Mouse (Mus musculus): ENCODE results near the gene E030018B13Rik. TPM values are rescaled to one million over a fixed set of nuclear protein-coding genes. Genes with fewer than 3 reads are reported as not detected.

Gene E030018B13Rik
- total RNA-seq, 4 experiments from 2014 or later, result 0.45 TPM; not detected in 3

DNA sequence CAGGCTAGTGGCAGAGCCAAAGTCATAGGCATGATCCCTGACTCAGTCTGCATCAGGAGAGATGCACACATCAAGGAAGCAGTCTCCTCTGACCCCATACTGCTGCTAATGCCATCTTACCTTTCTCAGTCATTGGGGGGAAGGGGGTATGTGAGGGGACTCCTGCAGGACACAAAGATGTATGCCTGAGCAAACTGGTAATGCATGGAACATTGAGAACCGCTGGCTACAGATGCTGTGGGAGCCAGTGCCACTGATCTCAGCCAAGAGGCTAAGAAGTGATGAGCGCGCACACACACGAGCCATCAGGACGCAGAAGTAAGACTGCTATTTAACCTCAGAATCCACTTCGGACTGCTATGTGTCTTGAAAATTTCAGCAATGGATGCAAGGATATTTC, 18.5 kb upstream of the E030018B13Rik start:
- DNase-seq, result no peak

DNA sequence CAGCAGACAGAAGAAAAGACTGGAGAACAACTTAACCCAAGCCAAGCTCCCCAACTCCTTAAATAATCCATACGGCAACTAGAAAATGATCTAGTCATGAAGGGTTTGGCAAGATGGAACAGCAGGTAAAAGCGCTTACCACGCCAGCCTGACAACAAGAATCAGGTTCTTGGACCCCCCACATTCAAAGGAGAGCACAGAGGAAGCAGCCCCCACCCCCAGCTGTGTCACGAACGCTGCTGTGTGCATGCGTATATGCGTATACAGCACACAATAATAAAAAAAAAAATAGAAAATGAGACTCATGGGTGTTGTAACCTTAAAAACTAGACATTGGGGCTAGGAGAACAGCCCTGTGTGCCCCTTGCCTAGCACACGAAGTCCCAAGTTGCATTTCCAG, 16.7 kb upstream of the E030018B13Rik start:
- no peak for DNase-seq

DNA sequence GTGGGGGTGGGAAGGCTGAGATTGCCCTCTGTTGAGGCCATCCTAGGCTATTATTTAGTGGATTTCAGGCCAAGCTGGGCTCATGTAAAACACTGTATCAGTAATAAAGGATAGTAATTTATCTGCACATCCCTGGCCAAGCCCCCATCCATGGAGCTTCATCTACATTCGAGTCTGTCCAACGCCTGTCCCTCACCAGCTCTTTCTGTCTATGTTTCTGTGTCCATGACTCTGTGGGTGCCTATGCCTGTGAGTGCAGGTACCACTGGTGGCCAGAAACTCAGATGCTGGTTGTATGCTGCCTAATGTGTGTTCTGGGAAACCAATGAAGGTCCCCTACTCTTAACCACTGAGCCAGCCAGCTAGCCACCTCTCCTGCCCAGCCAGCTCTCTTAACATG, 16.2 kb upstream of the E030018B13Rik start:
- no peak for DNase-seq

DNA sequence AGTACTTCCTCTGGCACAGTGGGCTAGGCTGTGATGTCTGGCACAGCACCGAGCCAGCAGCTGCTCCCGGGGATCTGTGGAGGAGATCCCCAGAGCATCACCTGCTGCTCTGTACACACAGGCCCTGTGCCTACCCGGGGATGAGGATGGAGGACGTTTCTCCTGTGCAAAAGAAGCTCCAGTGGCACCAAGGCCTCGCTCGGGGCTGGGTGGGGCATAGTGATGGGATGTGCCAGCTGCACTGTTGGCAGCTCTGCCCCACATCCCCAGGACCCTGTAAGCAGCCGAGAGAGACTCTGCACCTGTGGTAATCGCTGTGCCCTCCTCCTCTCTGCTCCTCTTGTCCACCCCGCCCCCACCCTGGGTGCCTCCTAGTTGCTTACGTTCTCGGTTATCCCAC, 15.3 kb upstream of the E030018B13Rik start:
- DNase-seq, result no peak

DNA sequence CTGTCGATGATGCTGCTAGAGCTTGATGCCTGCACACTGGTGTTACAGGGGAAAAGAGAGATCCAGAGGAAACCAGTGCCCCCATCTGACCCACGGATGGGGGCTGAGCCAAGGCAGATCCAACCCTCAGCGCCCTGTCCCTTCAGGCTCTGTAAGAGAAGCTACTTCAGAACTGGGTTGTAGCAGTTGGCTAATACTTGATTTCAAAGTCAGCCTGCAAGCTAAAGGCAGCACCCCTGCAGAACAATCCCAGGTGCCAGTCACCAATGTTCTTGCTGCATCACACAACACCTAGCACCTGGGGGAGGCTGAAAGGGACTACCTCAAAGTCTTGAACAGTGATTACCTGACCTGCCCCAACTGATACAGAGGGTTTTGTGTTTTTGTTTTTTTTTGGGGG, 14.7 kb upstream of the E030018B13Rik start:
- DNase-seq, result no peak

DNA sequence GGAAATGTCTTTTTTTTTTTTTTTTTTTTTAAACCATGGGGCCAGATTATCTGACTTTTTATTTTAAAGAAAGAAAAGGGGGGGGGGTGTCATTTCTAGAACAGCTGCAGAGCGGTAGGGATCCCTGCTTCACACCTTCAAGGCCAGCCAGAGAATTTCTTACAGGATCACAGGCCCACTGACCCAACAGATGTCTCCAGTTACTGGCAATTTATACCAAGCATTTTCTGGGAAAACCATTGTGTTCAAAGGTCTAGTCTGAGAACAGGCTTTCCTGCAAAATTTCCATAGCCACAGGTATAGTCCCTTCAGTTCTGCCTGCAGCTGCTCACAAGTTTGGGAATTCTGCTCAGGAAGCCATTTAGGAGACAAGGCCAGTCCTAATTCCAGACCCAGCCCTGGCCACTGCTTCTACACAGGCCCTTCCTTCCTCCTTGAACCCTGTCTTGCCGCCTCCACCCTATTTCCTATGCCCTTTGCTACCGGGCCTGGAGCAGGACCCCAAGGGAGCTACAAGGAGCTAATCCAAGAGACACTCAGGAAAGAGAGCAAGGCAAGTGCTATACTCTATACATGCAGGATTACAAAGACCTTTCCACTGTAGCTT, 13.9 kb upstream of the E030018B13Rik start:
- DNase-seq, result no peak

DNA sequence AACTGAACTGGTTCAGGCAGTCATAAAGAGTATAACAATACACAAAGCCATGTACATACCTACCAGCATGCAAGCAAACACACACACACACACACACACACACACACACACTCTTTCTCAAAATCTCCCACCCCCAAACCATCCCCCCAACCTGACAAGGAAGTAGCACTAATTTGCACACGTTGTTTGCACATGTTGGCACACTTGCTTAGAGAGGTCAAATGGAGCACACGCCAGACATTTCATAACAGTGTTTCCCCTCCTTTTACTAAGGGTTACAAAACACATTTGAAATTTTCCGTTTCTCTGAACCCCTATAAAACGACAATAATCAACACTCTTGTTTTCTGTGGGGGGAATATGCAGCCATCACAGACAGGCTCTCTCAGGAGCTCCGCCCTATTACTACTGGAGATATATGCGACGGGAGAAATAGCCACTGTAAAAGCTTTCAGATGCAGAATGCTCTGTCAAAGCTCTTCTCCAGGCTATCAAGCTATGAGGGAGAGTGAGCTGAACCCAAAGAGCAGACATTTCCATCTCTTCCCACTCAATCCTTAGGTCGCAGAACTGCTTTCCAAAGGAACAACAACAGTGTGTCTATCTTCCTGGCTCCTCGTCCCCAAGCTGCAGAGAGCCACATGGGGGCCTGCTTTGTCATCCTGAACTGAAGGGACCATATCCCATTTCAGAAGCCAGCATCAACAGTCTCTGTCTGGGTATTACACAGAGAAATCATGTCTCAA, 12.8 kb upstream of the E030018B13Rik start:
- no peak for DNase-seq

DNA sequence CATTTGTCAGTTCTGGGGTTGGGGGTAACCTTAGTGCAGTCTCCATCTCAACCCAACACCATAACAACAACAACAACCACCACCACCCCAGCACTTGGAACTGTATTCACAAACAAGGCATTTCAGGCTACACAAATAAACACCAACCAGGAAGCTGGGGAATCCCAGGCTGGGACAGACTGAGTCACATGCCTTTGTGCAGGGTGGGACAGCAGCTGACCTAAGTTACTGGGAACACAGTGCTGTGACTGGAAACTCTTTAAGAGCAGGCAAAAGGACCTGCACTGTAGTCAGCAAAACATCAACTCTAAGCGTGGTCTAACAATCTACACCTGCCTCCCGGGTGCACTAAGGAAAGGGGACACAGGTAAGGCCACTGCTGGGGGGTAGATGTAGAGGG, 11.5 kb upstream of the E030018B13Rik start:
- DNase-seq, result no peak

DNA sequence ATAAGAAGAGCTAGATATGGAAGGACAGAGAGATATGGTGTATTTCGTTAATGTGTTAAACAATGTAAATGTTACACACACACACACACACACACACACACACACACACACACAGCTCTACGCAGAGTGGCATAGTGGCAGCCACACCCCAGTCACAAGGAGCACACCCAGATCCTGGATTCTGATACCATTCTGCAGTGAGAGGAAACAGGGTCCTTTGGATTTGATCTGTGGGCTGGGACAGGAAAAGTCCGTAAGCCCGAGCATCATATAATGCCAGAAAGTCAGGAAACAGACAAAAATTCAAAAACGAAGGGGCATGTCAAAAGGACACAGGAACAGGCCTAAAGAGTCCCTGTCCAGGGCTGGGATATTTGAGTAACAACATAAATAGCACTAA, 11.0 kb upstream of the E030018B13Rik start:
- DNase-seq, result no peak

DNA sequence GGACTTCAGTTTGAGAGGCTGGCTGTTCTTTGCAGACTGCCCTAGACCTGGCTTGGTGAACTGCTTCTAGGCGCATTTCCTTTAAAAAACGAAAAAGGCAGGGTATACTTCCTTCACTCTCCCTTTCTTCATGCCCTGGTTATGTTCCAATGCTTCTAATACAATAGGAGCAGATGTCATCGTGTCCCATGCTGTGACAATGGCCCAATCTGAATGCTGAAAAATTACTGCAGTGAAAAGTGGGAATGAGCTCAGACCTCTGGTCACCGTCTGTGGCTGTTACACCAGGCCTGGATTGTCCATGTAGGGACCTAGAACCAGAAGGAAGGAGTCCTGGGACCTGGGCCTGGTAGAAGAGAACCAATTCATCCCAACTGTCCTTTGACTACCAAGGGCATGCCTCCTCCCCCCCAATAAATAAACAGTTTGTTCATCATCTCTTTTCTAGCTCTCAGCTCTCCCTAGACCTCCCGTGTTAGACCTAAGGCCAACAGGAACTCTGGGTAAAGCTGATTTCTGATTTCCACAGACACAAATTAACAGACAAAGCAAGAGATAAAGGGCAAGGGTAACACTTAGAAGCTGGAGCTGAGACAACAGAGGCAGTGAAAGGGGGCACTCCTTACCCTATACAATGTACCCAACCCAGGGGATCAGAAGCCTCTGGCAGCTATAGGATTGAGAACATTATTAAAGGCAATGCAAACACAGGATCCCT, 8.7 kb upstream of the E030018B13Rik start:
- no peak for DNase-seq

DNA sequence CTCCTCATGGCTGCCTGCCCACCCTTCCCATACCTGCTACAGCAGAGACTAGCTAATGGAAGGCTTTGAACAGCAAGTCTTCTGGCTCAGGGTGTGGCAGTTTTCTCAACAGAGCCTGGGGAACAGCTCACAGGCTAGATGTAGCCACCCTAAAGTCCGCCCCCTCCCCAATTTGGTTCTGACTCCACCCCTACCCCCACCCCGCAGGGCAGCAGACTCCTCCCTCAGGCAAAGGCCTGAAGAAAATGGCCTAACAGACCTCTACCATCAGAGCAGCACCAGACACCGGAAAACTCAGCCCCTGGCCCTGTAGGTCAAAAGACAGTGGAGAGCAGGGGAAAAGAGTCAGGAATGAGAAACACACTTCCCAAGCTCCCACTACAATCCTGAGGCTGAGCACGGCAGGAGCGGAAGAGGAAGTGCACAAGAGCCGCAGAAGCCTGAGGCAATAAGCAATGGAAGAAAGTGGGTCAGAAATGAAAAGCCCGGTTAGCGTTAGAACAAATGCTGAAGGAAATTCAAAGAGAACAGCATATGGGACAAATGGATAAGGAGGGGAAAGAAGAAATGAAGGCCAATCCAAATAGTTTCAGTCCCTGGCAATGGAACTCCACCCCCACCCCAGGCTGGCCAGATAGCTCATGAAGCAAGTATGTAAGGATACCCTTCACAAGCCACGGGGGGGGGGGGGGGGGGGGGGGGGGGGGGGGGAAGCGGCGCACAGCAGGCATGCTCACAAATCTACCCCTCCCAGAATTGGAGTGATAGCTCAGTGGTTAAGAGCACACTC, 8.0 kb upstream of the E030018B13Rik start:
- no peak for DNase-seq

DNA sequence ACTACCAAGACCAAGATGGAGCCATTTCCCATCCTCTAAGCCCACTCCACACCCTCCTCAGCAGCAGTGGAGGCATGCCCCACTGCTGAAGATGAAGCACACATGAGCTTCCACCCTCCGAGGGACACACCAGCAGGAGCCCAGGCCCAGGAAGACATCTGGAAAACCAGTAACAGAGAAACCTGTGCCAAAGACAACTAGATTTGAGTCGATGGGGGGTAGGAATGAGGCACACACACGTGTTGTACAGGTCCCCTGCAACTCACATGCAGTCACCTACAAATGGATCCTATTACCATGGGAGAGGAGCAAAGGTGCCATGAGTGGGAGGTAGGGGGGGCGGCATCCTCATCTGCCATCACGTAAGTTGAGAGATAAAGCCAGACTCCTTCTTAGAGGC, 6.4 kb upstream of the E030018B13Rik start:
- DNase-seq, result no peak

DNA sequence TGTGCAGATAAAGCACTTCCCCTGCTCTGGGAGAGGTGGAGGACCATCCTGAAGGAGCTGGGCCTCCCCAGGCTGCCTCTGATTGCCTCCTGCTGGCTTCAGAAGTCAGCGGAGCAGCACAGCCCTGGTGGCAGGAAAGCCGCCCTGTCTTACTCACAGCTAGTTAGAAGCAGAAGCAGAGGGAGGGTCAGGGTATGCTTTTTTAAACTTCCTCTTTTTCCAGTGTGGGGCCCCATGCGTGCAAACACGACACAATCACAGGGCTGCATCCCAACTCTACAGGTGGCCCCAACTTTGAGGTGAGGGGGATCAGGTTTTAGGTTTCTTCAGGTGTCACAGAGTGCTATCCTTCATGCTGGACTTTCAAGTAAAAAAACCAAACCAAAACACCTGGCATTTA, 5.7 kb upstream of the E030018B13Rik start:
- no peak for DNase-seq

DNA sequence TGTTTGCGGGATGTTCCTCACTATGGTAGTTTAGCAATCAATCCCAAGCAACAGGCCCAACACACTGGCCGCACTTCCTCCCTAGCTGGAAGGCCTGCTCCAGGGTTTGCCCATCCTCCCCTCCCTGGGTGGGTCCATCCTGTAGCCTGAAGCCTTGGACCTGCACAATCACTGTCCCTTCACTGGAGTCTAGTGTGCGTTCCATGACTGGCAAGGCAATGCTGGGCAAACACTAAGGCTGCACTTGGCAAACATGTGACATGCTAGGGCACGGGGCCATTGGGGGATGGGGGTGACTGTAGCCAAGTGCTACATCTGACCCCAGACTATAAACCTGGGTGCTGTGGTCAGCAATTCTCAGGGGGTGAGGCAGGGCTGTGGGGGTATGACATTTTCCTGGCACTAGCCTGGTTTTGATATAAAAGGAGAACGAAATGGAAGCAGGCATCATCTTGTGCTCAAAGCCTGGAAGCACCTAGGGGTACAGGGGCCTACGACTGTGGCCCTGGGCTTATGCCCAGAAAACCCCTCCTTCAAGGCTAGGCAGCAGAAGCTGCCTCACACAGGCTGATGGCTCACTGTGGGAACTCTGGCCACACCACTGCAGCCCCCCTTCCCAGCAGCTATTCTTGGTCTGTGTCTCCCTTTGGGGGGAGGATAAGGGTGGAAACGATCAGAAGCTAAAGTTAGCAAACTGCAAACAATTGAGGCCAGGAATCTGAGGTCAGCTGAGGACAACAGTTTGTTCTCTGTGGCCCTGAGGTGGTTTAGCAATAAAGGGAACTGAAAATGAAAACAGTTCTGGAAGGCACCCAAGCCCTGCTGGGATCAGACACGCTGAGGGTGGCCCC, 5.0 kb upstream of the E030018B13Rik start:
- DNase-seq, result peak; percentile 80

DNA sequence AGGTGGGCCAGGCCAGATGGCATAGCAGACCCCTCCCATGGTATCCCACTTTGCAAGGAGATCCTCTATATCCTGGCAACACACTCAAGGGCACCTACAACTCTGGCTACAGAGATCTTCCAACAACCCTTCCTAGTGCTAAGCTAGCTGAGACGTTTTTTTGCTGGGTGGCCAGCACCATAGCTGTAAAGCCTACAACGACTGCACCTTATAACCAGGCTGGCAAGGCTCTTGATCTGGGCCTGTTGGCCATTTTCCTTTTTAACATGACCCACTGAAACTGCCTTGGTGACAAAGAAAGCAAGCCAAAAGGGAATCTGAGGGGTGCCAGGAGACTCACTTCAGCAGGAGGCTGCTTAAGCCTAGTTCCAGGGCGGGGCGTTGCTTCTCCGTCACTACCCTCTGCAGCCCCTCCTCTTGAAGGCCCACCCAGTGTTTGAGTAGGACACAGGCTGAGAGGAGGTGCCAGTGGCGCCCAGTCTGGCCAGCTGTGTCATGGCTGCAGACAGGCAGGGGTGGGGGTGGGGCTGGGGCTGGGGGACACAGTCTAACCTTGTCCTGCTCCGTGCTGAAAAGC, 4.3 kb upstream of the E030018B13Rik start:
- DNase-seq, result no peak

DNA sequence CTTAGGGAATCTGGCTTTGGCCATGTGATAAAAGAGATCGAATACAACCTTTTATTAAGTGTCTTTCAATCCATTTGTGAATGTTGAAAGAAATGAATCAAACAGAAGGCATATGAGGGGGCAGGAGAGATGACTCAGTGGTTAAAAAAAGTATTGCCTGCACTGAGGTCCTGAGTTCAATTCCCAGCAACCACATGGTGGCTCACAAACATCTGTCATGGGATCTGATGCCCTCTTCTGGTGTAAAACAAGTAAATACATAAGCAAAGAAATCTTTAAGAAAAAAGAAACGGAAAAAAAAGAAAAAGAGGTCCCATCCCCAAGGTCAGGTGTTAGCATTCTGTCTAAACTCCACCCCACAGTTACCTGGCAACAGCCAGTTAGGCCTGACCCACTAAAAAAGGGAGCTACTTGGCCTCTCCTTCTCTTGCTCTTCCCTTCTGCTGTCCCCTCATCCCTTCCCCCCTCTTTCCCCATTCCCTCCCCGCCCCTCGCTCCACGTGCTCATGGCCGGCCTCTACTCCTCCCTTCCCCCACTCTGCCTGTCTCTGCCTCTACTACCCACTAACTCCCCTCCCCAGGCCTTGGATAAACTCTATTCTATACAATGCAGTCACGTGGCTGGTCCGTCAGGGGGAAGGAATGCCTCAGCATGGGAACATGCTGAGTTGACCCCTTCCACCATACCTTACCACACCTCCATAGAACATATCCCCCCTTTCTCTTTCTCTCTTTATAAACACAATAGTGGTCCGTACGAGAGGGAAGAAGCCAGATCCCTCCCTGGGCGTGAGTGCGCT, 3.5 kb upstream of the E030018B13Rik start:
- no peak for DNase-seq

DNA sequence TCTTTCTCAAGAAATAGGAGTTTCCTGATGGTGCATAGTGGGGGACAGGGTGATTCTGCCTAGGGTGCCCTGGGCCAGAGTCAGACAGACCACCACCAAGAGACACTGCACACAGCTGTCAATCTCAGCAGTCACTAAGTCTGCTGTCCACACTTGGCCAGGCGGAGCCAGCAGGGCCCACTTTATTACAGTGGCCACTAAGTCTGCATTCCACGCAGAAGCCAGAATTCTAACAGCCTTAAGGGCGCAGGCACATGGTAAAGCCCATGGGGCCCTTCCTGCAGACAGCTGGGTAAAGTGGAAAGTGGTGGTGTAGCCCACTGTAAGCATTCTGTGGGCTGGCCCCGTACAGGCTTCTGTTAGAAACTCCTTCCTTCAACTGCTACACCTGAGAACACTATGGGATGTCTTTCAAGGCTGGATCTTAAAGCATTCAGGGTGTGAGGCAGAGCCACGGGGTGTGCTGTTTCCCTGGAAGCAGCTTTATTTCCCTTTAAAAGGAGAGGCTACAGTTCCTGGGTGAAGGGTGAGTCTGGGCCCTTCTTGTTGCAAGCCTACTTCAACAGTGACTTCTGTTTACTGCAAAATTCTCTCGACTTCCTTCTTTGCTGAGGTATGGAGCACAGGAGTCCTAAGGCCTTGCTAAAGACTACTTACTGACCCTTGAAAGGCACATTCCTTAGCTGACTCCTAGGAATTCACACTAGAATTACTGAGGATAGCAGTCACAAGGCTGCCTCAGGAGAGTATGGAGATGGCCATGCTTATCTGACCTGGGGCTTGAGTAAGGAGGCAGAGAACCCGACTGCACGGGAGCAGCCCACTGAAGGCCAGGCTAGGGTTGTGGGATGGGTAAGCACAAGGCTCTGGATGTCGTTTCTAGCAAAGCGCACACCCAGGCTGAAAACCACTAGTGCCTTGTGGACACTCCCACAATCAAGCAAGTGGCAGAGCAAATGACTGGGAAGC, 2.6 kb upstream of the E030018B13Rik start:
- DNase-seq, result no peak

DNA sequence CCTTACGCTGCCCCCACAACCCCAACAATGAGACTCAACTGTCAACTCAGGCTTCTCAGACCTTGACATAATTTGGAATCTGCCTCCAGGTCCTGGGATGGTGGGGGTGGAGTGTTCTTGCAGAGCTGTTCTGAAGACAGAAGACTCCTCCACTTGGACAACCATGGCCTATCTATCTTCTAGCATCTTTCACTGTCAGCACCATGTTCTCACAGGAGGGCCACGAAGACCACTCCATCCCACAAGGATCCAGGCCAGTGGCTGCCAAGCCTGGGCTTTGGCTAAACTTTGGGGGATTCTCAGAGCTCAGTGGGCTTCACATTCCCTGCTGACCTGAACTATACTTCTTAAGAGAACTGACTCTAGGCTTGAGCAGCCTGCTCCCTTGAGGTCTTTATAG, 1.8 kb upstream of the E030018B13Rik start:
- no peak for DNase-seq

DNA sequence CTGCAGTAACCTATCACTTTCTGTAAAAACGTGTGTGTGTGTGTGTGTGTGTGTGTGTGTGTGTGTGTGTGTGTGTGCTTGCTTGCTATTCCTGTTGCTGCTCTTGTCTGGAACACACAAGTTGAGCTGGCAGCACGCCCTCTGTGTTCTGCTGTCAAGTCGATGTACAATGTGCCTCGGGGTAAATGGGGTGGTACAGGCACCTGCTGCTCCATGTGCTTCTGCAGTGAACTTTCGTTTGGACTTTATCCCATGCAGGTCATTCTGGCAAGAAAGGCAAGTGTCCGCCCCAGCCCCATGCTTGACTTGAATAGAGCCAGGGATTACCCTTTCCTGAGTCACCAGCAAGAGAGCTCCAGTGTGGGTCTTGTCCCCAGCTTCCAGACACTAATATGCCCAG, 1.0 kb downstream of the E030018B13Rik start:
- DNase-seq, result no peak
